Mouse (Mus musculus): ENCODE measurements around the gene Prkci. TPM values are rescaled to one million over a fixed set of nuclear protein-coding genes. Genes with fewer than 3 reads are reported as not detected.
A peak's percentile ranks its signal among the peaks of the same experiment; 100 is the strongest.

Prkci gene
- polyA plus RNA-seq, 1 experiment, result 19.8 TPM

DNA sequence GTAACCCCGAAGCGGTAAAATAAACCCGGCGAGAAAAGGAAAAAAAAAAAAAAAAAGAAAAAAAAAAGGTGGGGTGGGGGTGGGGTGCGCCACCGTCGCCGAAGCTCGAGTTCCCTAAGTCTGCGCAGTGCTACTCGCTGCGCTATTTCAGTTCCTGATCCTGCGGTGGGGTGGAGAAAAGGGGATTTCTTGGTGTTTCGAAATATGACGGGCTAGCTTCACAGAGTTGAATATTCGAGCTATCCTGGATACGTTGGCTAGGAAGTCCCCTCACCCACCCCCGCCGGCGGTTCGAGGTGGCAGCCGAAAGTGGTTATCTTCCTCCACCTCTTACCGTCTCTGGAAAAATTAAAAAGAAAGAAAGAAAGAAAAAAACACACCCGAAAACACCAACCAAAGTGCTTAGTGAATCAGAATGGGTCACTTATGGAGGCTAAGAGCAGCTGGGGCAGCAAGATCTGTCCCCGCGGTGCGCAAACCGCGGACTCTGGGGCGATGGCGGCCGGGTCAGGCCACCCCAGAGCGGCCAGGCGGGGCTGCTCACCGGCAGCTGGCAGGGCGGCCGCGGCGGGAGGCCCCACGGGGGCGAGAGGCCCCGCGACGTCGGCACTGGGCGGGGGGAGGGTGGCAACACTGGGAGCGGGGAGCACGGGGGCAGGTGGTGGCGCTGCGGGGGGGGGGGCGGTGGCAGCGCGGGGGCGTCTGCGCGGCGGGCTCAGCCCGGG lies 98.2 kb downstream of the Prkci start:
- Histone ChIP-seq H3K4me3 (ENCODE audit: insufficient read depth, low read length) (peak overlapping the region; percentile 82), H3K4me1 (ENCODE audit: control insufficient read depth, insufficient read depth, low read length) (peaks cover 50% of the 10 kb centered on the region), H3K27ac (ENCODE audit: insufficient read depth, low read depth, low read length) (peak overlapping the region; percentile 100)
- TF ChIP-seq POLR2A (IDR thresholded peaks at IDR 0.05; ENCODE audit: borderline replicate concordance, low read depth, low read length) (no peak), CTCF (IDR thresholded peaks at IDR 0.05; ENCODE audit: low read depth, low read length) (no peak; the same call in 1 of the 2 replicates)

DNA sequence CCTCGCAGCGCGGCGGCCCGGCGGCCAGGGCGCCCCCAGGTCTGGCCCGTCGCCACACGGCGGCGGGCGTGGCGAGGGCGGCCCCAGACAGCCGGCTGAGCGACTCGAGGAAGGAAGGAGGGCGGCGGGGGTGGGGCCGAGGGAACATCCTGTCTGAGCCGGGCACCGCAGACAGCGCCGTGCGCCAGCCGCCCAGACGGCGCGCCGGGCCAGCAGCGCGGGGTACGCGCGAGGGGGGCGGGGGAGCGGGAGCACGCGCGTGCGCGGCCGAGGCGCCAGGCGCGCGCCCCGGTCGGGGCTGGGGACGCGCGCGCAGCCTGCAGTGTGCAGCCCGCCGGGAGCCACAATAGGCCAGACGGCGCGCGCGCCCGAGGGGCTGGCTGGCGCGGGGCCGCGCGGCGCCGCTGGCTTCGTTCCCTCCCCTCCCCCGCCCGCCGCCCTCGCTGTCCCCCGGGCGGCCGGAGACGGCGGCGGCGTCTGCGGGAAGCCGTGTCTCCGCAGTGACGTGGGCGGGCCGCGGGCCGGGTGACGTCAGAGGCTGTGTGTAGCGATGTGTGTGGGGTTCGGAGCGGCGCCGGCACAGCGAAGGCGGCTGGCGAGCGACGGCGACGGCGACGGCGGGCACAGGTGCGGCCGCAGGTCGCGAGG lies 99.1 kb downstream of the Prkci start, which contains the start of gene Skil:
Gene Skil, plus strand, starts transcription at position 528 of the 648 bp plus-strand sequence.
- H3K4me3 ChIP-seq (ENCODE audit: insufficient read depth, low read length), result peak within 1 kb of the TSS; percentile 82
- no peak for TF ChIP-seq POLR2A (IDR thresholded peaks at IDR 0.05; ENCODE audit: borderline replicate concordance, low read depth, low read length)
- no peak for TF ChIP-seq CTCF (IDR thresholded peaks at IDR 0.05; ENCODE audit: low read depth, low read length)
- peaks cover 48% of the 10 kb centered on the region for H3K4me1 ChIP-seq (ENCODE audit: control insufficient read depth, insufficient read depth, low read length)
- H3K27ac ChIP-seq (ENCODE audit: insufficient read depth, low read depth, low read length), result peak within 1 kb of the TSS; percentile 100

DNA sequence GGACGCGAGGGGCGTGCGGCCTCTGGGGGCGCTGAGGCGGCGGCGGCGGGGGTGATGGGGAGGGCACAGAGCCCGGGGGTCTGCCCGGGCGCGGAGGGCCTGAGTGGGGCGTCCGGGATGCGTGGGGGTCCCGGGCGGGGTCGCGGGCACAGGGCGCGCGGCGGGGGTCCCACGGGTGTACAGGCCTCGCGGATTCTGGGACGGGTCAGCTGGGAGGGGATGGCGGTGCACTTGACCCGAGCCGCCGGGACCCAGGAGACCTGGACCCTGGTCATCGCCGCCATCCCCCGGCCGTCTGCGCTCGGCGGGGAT lies 99.6 kb downstream of the Prkci start:
- no peak for TF ChIP-seq POLR2A (IDR thresholded peaks at IDR 0.05; ENCODE audit: borderline replicate concordance, low read depth, low read length)
- TF ChIP-seq CTCF (IDR thresholded peaks at IDR 0.05; ENCODE audit: low read depth, low read length), result no peak
- Histone ChIP-seq H3K4me1 (ENCODE audit: control insufficient read depth, insufficient read depth, low read length) (peaks cover 49% of the 10 kb centered on the region), H3K4me3 (ENCODE audit: insufficient read depth, low read length) (peak overlapping the region; percentile 69), H3K27ac (ENCODE audit: insufficient read depth, low read depth, low read length) (peak overlapping the region; percentile 34)

DNA sequence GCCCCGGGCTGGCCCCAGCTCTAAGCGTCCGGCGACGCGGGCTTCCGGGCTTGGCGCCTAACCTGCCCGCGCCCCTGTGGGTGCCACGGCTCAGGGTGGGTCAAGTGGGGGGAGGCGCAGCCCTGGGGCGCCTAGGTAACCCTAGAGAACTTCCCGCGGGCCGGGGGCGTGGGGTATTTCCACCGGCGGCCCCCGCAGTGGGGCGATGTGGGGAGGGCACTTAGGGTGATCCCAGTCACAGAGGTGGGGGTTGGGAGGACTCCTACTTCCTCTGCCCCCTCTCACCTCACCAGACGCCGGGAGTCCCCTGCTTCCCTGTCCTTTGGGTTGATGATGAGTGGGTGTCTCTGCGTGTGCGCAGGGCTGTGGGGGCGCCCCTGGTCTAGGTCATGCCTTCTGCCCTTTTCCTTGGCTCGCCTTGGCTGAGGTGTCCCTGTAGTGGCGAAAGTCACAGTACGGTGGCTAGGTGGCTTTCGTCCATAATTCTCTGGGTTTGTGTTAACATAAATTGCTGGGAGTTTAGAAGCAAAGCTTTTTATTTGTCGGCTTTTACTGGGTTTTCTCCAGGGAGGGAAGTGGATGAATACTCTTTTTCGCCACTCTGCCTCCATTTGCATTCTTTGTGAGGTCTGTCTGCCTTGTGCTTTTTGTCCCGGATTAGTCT lies 100.1 kb downstream of the Prkci start:
- Histone ChIP-seq H3K4me1 (ENCODE audit: control insufficient read depth, insufficient read depth, low read length) (peaks cover 45% of the 10 kb centered on the region), H3K4me3 (ENCODE audit: insufficient read depth, low read length) (peak overlapping the region; percentile 69), H3K27ac (ENCODE audit: insufficient read depth, low read depth, low read length) (peak overlapping the region; percentile 30; the same call in 1 of the 2 replicates)
- TF ChIP-seq CTCF (IDR thresholded peaks at IDR 0.05; ENCODE audit: low read depth, low read length) (no peak), POLR2A (IDR thresholded peaks at IDR 0.05; ENCODE audit: borderline replicate concordance, low read depth, low read length) (no peak)

DNA sequence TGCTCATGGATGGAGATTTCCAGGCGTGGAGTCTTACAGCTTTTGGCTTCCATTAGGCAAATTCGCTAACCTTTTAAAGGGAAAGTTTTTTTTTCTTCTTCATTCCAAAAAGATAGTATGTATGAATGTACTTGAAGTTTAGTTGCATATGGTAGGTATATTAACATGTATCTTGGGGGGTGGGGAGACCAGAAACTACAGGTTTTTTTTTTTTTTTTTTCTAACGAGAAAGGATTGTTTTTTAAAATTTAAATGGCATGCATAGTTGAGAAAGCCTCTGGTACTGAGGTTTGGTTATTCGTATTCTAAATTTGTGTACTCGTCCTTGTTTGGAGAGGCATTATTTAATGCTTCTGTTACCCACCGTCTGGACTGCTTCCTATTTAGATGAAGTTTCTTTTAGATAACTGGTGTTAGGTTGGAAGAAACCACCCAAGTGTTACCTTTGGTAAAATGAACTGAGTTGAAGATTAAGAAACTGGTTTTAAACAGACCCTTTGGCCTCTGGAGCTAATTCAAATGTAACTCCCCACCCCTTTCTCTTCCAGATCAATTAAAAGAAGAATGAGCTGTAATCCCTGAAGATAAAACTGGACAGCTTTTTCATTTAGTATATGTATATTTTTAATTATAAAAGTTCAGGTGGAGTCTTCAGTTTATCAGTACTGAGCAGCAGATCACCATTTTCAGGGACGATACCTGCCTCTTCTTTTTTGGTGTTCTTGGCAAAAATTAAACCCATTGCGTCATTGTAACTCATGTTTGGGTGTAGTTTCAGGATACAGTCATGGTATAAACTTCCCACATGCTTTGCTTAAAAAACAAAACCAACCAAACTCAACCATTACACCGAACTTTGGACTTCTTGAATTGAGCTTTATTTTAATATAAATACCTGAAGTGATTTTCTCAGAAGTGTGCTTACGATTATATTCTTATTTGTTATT lies 100.9 kb downstream of the Prkci start:
- Histone ChIP-seq H3K4me1 (ENCODE audit: control insufficient read depth, insufficient read depth, low read length) (peaks cover 43% of the 10 kb centered on the region), H3K4me3 (ENCODE audit: insufficient read depth, low read length) (peak overlapping the region; percentile 69), H3K27ac (ENCODE audit: insufficient read depth, low read depth, low read length) (no peak overlapping the region)
- TF ChIP-seq POLR2A (IDR thresholded peaks at IDR 0.05; ENCODE audit: borderline replicate concordance, low read depth, low read length) (no peak), CTCF (IDR thresholded peaks at IDR 0.05; ENCODE audit: low read depth, low read length) (no peak)

DNA sequence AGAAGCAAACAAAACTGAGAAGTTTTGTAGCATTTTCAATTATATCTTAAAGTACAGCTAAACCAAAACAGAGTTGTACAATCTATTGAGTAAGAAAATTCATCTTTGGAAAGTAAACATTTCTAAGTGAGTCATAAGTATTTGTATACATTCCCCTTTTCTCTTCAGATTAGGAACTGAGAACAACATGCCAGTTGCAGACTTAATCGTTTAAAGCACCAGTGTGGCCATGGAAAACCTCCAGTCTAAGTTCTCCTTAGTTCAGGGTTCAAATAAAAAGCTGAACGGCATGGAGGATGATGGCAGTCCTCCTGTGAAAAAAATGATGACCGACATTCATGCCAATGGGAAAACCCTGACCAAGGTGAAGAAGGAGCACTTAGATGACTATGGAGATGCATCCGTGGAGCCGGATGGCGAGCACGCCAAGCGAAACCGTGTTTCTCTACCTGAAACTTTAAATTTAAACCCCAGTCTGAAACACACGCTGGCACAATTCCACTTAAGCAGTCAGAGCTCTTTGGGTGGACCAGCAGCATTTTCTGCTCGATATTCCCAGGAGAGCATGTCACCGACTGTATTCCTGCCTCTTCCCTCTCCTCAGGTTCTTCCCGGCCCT lies 101.7 kb downstream of the Prkci start:
- H3K4me3 ChIP-seq (ENCODE audit: insufficient read depth, low read length), result no peak overlapping the region
- TF ChIP-seq POLR2A (IDR thresholded peaks at IDR 0.05; ENCODE audit: borderline replicate concordance, low read depth, low read length), result no peak
- no peak for TF ChIP-seq CTCF (IDR thresholded peaks at IDR 0.05; ENCODE audit: low read depth, low read length)
- H3K27ac ChIP-seq (ENCODE audit: insufficient read depth, low read depth, low read length), result no peak overlapping the region; the same call in 1 of the 2 replicates
- peaks cover 39% of the 10 kb centered on the region for H3K4me1 ChIP-seq (ENCODE audit: control insufficient read depth, insufficient read depth, low read length)

DNA sequence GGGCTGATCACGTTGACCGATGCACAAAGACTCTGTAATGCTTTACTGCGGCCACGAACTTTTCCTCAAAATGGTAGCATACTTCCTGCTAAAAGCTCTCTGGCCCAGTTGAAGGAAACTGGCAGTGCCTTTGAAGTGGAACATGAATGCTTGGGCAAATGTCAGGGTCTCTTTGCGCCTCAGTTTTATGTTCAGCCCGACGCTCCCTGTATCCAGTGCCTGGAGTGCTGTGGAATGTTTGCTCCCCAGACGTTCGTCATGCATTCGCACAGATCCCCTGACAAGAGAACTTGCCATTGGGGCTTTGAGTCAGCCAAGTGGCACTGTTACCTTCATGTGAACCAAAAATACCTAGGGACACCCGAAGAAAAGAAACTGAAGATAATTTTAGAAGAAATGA lies 102.4 kb downstream of the Prkci start:
- Histone ChIP-seq H3K27ac (ENCODE audit: insufficient read depth, low read depth, low read length) (no peak overlapping the region), H3K4me3 (ENCODE audit: insufficient read depth, low read length) (no peak overlapping the region), H3K4me1 (ENCODE audit: control insufficient read depth, insufficient read depth, low read length) (peaks cover 38% of the 10 kb centered on the region)
- TF ChIP-seq CTCF (IDR thresholded peaks at IDR 0.05; ENCODE audit: low read depth, low read length) (no peak), POLR2A (IDR thresholded peaks at IDR 0.05; ENCODE audit: borderline replicate concordance, low read depth, low read length) (no peak)

DNA sequence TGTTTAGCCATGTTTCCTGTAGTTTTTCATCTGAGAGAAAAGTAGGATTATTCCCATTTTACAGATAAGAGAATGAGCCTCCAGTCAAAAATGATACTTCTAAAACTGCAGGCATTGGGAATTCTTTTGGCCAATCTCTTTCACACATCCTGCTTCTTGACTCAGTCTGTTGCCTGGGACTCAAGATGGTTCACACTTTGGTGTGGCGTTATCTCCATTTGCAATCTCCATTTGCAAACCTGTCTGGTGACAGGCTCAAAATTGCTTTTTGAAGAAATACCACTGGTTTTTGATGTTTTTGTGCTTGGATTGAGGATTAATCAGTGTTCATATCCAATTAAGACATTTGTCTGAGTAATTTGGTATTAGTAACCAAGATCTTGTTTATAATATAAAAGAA lies 103.0 kb downstream of the Prkci start:
- H3K27ac ChIP-seq (ENCODE audit: insufficient read depth, low read depth, low read length), result no peak overlapping the region
- H3K4me3 ChIP-seq (ENCODE audit: insufficient read depth, low read length), result no peak overlapping the region
- peaks cover 35% of the 10 kb centered on the region for H3K4me1 ChIP-seq (ENCODE audit: control insufficient read depth, insufficient read depth, low read length)
- TF ChIP-seq CTCF (IDR thresholded peaks at IDR 0.05; ENCODE audit: low read depth, low read length) (no peak), POLR2A (IDR thresholded peaks at IDR 0.05; ENCODE audit: borderline replicate concordance, low read depth, low read length) (no peak)

DNA sequence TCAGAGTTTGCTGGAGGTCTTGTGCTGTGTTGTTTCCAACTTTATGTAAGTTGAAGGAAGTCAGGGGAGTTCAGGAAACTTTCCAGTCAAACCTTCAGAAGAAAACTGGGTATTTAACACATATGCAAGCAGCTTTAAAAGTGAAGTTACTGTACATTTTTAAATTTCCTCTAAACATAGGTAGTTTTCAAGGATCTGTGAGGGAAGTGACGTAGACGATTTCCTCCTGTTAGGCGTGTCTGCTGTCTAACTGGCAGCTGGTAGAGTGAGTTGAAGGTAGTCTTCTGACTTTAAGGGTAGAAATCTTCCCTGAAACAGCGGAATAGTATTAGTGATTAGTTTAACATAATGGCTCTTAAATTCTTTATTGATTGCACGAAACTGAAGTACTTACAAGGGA lies 104.5 kb downstream of the Prkci start:
- no peak overlapping the region for H3K27ac ChIP-seq (ENCODE audit: insufficient read depth, low read depth, low read length)
- H3K4me3 ChIP-seq (ENCODE audit: insufficient read depth, low read length), result no peak overlapping the region
- peaks cover 46% of the 10 kb centered on the region for H3K4me1 ChIP-seq (ENCODE audit: control insufficient read depth, insufficient read depth, low read length)
- TF ChIP-seq CTCF (IDR thresholded peaks at IDR 0.05; ENCODE audit: low read depth, low read length), result no peak
- no peak for TF ChIP-seq POLR2A (IDR thresholded peaks at IDR 0.05; ENCODE audit: borderline replicate concordance, low read depth, low read length)

Measured in bone marrow macrophage, adult 2 months (primary cell).